Mouse (Mus musculus) limb, embryonic 12.5 days (tissue): ENCODE data around the gene Dido1. TPM values are rescaled to one million over a fixed set of nuclear protein-coding genes. Genes with fewer than 3 reads are reported as not detected.
A peak's percentile ranks its signal among the peaks of the same experiment; 100 is the strongest.
"Not testable (repeated sequence)": the region's sequence is repeated elsewhere in the genome, so short reads cannot be mapped to it uniquely, and the experiment has no call there.

Experiments
- ATAC-seq: fragments of 200-750 bp; cut with Nextera tagmentation; 2 replicates; pipeline ENCODE4 v1.8.0; 2017; ENCODE audit warnings: low read depth, moderate TSS enrichment; ENCODE audit not compliant: insufficient number of reproducible peaks, insufficient read depth, low FRiP score, low TSS enrichment
- H3K27ac ChIP-seq: fragments of 300-500 bp; sonication (generic); 2 replicates; pipeline ENCODE4 v1.5.1; 2016; ENCODE audit warnings: mild to moderate bottlenecking, moderate library complexity
- H3K27me3 ChIP-seq: fragments of 300-500 bp; sonication (generic); 2 replicates; pipeline ENCODE4 v1.6.1; 2016; ENCODE audit warnings: mild to moderate bottlenecking, moderate library complexity
- H3K36me3 ChIP-seq: fragments of 300-500 bp; sonication (generic); 2 replicates; pipeline ENCODE4 v1.6.1; 2016; ENCODE audit warnings: mild to moderate bottlenecking, moderate library complexity
- H3K4me1 ChIP-seq: fragments of 300-500 bp; sonication (generic); replicated peaks from 2 replicates; pipeline ENCODE4 v1.6.1; 2016
- H3K4me2 ChIP-seq: fragments of 300-500 bp; sonication (generic); 2 replicates; pipeline ENCODE4 v1.6.1; 2016; ENCODE audit warnings: mild to moderate bottlenecking, moderate library complexity
- H3K4me3 ChIP-seq: fragments of 300-500 bp; sonication (generic); replicated peaks from 2 replicates; pipeline ENCODE4 v1.5.1; 2016; ENCODE audit warnings: mild to moderate bottlenecking
- H3K9ac ChIP-seq: fragments of 300-500 bp; sonication (generic); replicated peaks from 2 replicates; pipeline ENCODE4 v1.6.1; 2016; ENCODE audit warnings: mild to moderate bottlenecking, moderate library complexity
- H3K9me3 ChIP-seq: fragments of 300-500 bp; sonication (generic); 2 replicates; pipeline ENCODE4 v1.6.1; 2016; ENCODE audit warnings: mild to moderate bottlenecking, moderate library complexity
- WGBS: fragments of 180-500 bp; shearing (Covaris S2); methylation state at CpG from one replicate; pipeline ENCODE4 v1.1.7; 2016; 5-methylcytosine and 5-hydroxymethylcytosine counted together
- polyA plus RNA-seq: library from polyadenylated mRNA; unstranded; fragments of >200 nt; fragmentation: Nextera tagmentation; extraction: Ambion mirVana; gene quantifications from 2 replicates; pipeline ENCODE4 v1.2.1, GENCODE M21; 2016

Dido1 gene
- polyA plus RNA-seq, 1 experiment from 2014 or later: 36.1 TPM

GRCm38 (mm10) chr2:180723865-180724264 lies 14.1 kb upstream of the Dido1 start:
- Histone ChIP-seq H3K27ac (no peak overlapping the region), H3K4me1 (peaks cover 6% of the 10 kb centered on the region), H3K36me3 (peaks cover 52% of the 10 kb centered on the region), H3K27me3 (peaks cover 10% of the 10 kb centered on the region; the same call in 1 of the 2 replicates), H3K4me2 (no peak overlapping the region), H3K9ac (no peak overlapping the region), H3K9me3 (no peaks in the 10 kb centered on the region), H3K4me3 (no peak overlapping the region)
- no peak for ATAC-seq
- 63% methylated on average over 2 of the region's 2 CpGs for WGBS

- H3K36me3 ChIP-seq: peaks cover 63% of the 10 kb centered on the region
- not testable (repeated sequence) for H3K4me1 ChIP-seq, H3K27ac ChIP-seq, H3K4me3 ChIP-seq, H3K9me3 ChIP-seq, H3K27me3 ChIP-seq, ATAC-seq, H3K4me2 ChIP-seq, H3K9ac ChIP-seq
- 91% methylated on average over 5 of the region's 5 CpGs for WGBS
These were observed 12.9 kb upstream of the Dido1 start for GRCm38 (mm10) chr2:180722748-180723147.

- H3K36me3 ChIP-seq: peaks cover 41% of the 10 kb centered on the region
- H3K4me1 ChIP-seq: peaks cover 20% of the 10 kb centered on the region
- ATAC-seq: no peak
- no peak overlapping the region for H3K4me2 ChIP-seq
- no peaks in the 10 kb centered on the region for H3K9me3 ChIP-seq
- H3K9ac ChIP-seq: no peak overlapping the region
- H3K27me3 ChIP-seq: no peaks in the 10 kb centered on the region
- no peak overlapping the region for H3K27ac ChIP-seq
- H3K4me3 ChIP-seq: no peak overlapping the region
- WGBS: 96% methylated on average over 5 of the region's 5 CpGs
These were observed 2.4 kb upstream of the Dido1 start for GRCm38 (mm10) chr2:180712037-180712689.

GRCm38 (mm10) chr2:180711527-180711926 lies 1.7 kb upstream of the Dido1 start:
- Histone ChIP-seq H3K9ac (peak overlapping the region; percentile 98; the same call in 1 of the 2 replicates), H3K4me1 (peaks cover 20% of the 10 kb centered on the region), H3K27ac (0 out of 2 replicates have a peak overlapping the region, but pooled peaks have one; percentile 88), H3K4me2 (peak overlapping the region; percentile 81), H3K36me3 (peaks cover 40% of the 10 kb centered on the region), H3K9me3 (no peaks in the 10 kb centered on the region), H3K27me3 (no peaks in the 10 kb centered on the region), H3K4me3 (peak overlapping the region; percentile 99)
- ATAC-seq: no peak
- WGBS: 42% methylated on average over 4 of the region's 4 CpGs

- Histone ChIP-seq H3K27ac (peak overlapping the region; percentile 88), H3K36me3 (peaks cover 44% of the 10 kb centered on the region), H3K27me3 (no peaks in the 10 kb centered on the region), H3K4me2 (peak overlapping the region; percentile 81), H3K9me3 (no peaks in the 10 kb centered on the region), H3K9ac (peak overlapping the region; percentile 98), H3K4me1 (peaks cover 20% of the 10 kb centered on the region), H3K4me3 (peak overlapping the region; percentile 99)
- WGBS: 3% methylated on average over 64 of the region's 64 CpGs
- peak; percentile 33; the same call in 1 of the 2 replicates for ATAC-seq
These were observed 717 bp upstream of the Dido1 start for GRCm38 (mm10) chr2:180710276-180711155.

- WGBS: under 1% methylated on average over 39 of the region's 39 CpGs
- Histone ChIP-seq H3K9me3 (no peaks in the 10 kb centered on the region), H3K4me3 (peak overlapping the region; percentile 99), H3K27ac (peak overlapping the region; percentile 85), H3K9ac (peak overlapping the region; percentile 91), H3K4me1 (peaks cover 20% of the 10 kb centered on the region), H3K36me3 (peaks cover 37% of the 10 kb centered on the region), H3K4me2 (peak overlapping the region; percentile 91), H3K27me3 (no peaks in the 10 kb centered on the region)
- ATAC-seq: peak; percentile 45
These were observed 526 bp downstream of the Dido1 start for GRCm38 (mm10) chr2:180709023-180709922.

GRCm38 (mm10) chr2:180705975-180706374 lies 3.8 kb downstream of the Dido1 start:
- Histone ChIP-seq H3K4me2 (no peak overlapping the region), H3K4me1 (peaks cover 25% of the 10 kb centered on the region), H3K27me3 (no peaks in the 10 kb centered on the region), H3K9me3 (no peaks in the 10 kb centered on the region), H3K27ac (no peak overlapping the region), H3K9ac (no peak overlapping the region), H3K36me3 (peaks cover 14% of the 10 kb centered on the region), H3K4me3 (no peak overlapping the region)
- WGBS: 93% methylated on average over 5 of the region's 5 CpGs
- ATAC-seq: no peak

GRCm38 (mm10) chr2:180705066-180705465 lies 4.7 kb downstream of the Dido1 start:
- no peak overlapping the region for H3K4me3 ChIP-seq
- no peak overlapping the region for H3K4me2 ChIP-seq
- whole genome bisulfite sequencing: 88% methylated on average over 3 of the region's 3 CpGs
- ATAC-seq: no peak
- no peaks in the 10 kb centered on the region for H3K9me3 ChIP-seq
- H3K27me3 ChIP-seq: no peaks in the 10 kb centered on the region
- H3K9ac ChIP-seq: no peak overlapping the region
- no peak overlapping the region for H3K27ac ChIP-seq
- H3K4me1 ChIP-seq: peaks cover 32% of the 10 kb centered on the region
- H3K36me3 ChIP-seq: peaks cover 14% of the 10 kb centered on the region

GRCm38 (mm10) chr2:180704591-180704990 lies 5.2 kb downstream of the Dido1 start:
- H3K4me1 ChIP-seq: peaks cover 36% of the 10 kb centered on the region
- H3K9me3 ChIP-seq: no peaks in the 10 kb centered on the region
- H3K36me3 ChIP-seq: peaks cover 14% of the 10 kb centered on the region
- WGBS: 87% methylated on average over 8 of the region's 8 CpGs
- ATAC-seq: no peak
- H3K27me3 ChIP-seq: no peaks in the 10 kb centered on the region
- H3K27ac ChIP-seq: no peak overlapping the region
- H3K4me2 ChIP-seq: no peak overlapping the region
- no peak overlapping the region for H3K9ac ChIP-seq
- H3K4me3 ChIP-seq: no peak overlapping the region

- Histone ChIP-seq H3K27ac (no peak overlapping the region), H3K36me3 (peaks cover 14% of the 10 kb centered on the region), H3K9ac (no peak overlapping the region), H3K9me3 (no peaks in the 10 kb centered on the region), H3K27me3 (no peaks in the 10 kb centered on the region), H3K4me3 (no peak overlapping the region), H3K4me1 (peaks cover 39% of the 10 kb centered on the region), H3K4me2 (no peak overlapping the region)
- WGBS: 85% methylated on average over 3 of the region's 3 CpGs
- ATAC-seq: no peak
These were observed 6.0 kb downstream of the Dido1 start for GRCm38 (mm10) chr2:180703645-180704359.
